Comparison of ENCODE assay signal across 8 mouse cellular contexts in the genomic region with DNA sequence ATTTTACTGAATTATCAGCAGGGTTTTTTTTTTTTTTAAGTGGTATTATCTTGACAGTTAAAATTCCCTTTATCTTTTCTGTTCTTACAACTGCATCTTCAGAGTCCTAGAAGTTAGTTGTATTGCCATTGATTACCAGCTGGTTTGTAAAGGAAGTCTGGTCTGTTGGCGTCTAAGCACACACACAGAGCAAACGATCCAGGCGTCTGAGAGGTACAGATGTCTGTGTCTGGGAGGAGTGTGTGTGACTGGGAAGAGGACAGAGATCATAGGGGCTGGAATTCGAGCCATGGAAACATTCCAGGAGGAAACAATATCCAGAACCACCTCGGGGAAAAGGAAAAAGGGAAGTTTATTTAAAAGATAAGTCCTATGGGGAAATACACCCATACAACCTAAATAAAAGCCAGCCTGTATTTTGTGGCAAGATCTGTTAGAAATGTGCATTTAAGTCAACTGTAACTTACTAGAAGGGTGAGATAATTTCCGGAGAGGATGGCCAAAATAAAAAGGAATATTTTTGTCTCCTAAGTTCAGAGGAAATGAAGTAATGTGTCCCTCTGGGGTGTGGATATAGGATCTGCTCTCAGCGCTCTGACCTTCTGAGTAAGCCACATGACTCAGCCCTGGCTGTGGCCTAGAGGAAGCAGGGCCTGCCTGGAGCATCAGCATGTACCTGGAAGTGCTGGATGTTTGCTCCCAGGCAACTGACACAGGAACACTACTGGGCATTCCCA.
DNase-seq lines count a peak whose midpoint lies in the region; ATAC-seq and TF ChIP-seq lines count a peak whose summit lies in the region.

No protein-coding gene starts in this region.

- H3K4me1 ChIP-seq in bone marrow macrophage, adult 2 months (ENCODE audit: control insufficient read depth, insufficient read depth, low read length), result peaks cover 25% of the 10 kb centered on the region
- H3K4me1 ChIP-seq in heart, embryonic 11.5 days (ENCODE audit: control insufficient read depth, insufficient read depth, low read length), result 0 out of 2 replicates have a peak, but pooled peaks cover 3% of the 10 kb centered on the region
- no peaks in the 10 kb centered on the region for H3K4me1 ChIP-seq in limb, embryonic 14.5 days (ENCODE audit: control insufficient read depth, insufficient read depth, low read length)
- no peaks in the 10 kb centered on the region for H3K4me1 ChIP-seq in stomach, embryonic 16.5 days (ENCODE audit: control insufficient read depth, insufficient read depth, low read length)
- no peaks in the 10 kb centered on the region for H3K4me1 ChIP-seq in forebrain, embryonic 10.5 days
- H3K4me1 ChIP-seq in midbrain, embryonic 16.5 days (ENCODE audit: control insufficient read depth, insufficient read depth, low read length), result no peaks in the 10 kb centered on the region; the same call in 1 of the 2 replicates

- TF ChIP-seq CTCF in bone marrow macrophage, adult 2 months (IDR thresholded peaks at IDR 0.05; ENCODE audit: low read depth, low read length), result no peak

- no peak for TF ChIP-seq POLR2A in bone marrow macrophage, adult 2 months (IDR thresholded peaks at IDR 0.05; ENCODE audit: borderline replicate concordance, low read depth, low read length)
- no peak for TF ChIP-seq POLR2A in limb, embryonic 14.5 days (IDR thresholded peaks at IDR 0.05; ENCODE audit: borderline replicate concordance, extremely low read depth, insufficient read depth, insufficient read length)

- peak overlapping the region; percentile 17; the same call in 1 of the 2 replicates for H3K4me3 ChIP-seq in bone marrow macrophage, adult 2 months (ENCODE audit: insufficient read depth, low read length)
- H3K4me3 ChIP-seq in heart, embryonic 11.5 days (ENCODE audit: low read depth, low read length), result no peak overlapping the region
- no peak overlapping the region for H3K4me3 ChIP-seq in limb, embryonic 14.5 days (replicated peaks; ENCODE audit: low read length)
- H3K4me3 ChIP-seq in stomach, embryonic 16.5 days (replicated peaks; ENCODE audit: low read length), result no peak overlapping the region
- H3K4me3 ChIP-seq in forebrain, embryonic 10.5 days, result no peak overlapping the region
- H3K4me3 ChIP-seq in midbrain, embryonic 16.5 days (ENCODE audit: low read depth, low read length), result no peak overlapping the region

- H3K27me3 ChIP-seq in heart, embryonic 11.5 days (ENCODE audit: control insufficient read depth, insufficient read depth, low read length), result no peaks in the 10 kb centered on the region
- H3K27me3 ChIP-seq in limb, embryonic 14.5 days (ENCODE audit: control insufficient read depth, insufficient read depth, low read length), result no peaks in the 10 kb centered on the region
- no peaks in the 10 kb centered on the region for H3K27me3 ChIP-seq in stomach, embryonic 16.5 days (ENCODE audit: control insufficient read depth, insufficient read depth, low read length)
- no peaks in the 10 kb centered on the region for H3K27me3 ChIP-seq in forebrain, embryonic 10.5 days (ENCODE audit: poor library complexity, severe bottlenecking)
- no peaks in the 10 kb centered on the region for H3K27me3 ChIP-seq in midbrain, embryonic 16.5 days (ENCODE audit: control insufficient read depth, insufficient read depth, low read depth, low read length)

- H3K27ac ChIP-seq in bone marrow macrophage, adult 2 months (ENCODE audit: insufficient read depth, low read depth, low read length), result peak overlapping the region; percentile 80
- peak overlapping the region; percentile 64 for H3K27ac ChIP-seq in heart, embryonic 11.5 days (ENCODE audit: low read depth, low read length)
- H3K27ac ChIP-seq in limb, embryonic 14.5 days (replicated peaks; ENCODE audit: low read depth, low read length), result no peak overlapping the region
- H3K27ac ChIP-seq in stomach, embryonic 16.5 days (ENCODE audit: low read length), result peak overlapping the region; percentile 10; the same call in 1 of the 2 replicates
- no peak overlapping the region for H3K27ac ChIP-seq in forebrain, embryonic 10.5 days
- H3K27ac ChIP-seq in midbrain, embryonic 16.5 days (ENCODE audit: low read length), result no peak overlapping the region

- peak; percentile 85 for DNase-seq in 416B (ENCODE audit: low read depth)
- DNase-seq in limb, embryonic 14.5 days (ENCODE audit: low spot score), result peak; percentile 71
- no peak for DNase-seq in left cerebral cortex, postnatal 36 days (ENCODE audit: low spot score in 2 of 2)
- DNase-seq in forebrain, embryonic 10.5 days (ENCODE audit: extremely low spot score, low spot score), result no peak

- intact Hi-C loops in left cerebral cortex, postnatal 36 days (cut with DNase I), result no loop called here

- no peak overlapping the region for H3K9ac ChIP-seq in heart, embryonic 11.5 days (ENCODE audit: low read depth, low read length)
- H3K9ac ChIP-seq in limb, embryonic 14.5 days (ENCODE audit: low read depth, low read length, severe bottlenecking), result no peak overlapping the region
- no peak overlapping the region for H3K9ac ChIP-seq in stomach, embryonic 16.5 days (ENCODE audit: low read length)
- H3K9ac ChIP-seq in midbrain, embryonic 16.5 days (ENCODE audit: low read depth, low read length), result no peak overlapping the region

- H3K4me2 ChIP-seq in heart, embryonic 11.5 days, result no peak overlapping the region
- no peak overlapping the region for H3K4me2 ChIP-seq in limb, embryonic 14.5 days (replicated peaks; ENCODE audit: low read depth, low read length, severe bottlenecking)
- H3K4me2 ChIP-seq in stomach, embryonic 16.5 days (ENCODE audit: low read depth, low read length), result no peak overlapping the region
- H3K4me2 ChIP-seq in midbrain, embryonic 16.5 days (ENCODE audit: low read length), result no peak overlapping the region

- H3K9me3 ChIP-seq in heart, embryonic 11.5 days (replicated peaks; ENCODE audit: control insufficient read depth, low read length), result no peaks in the 10 kb centered on the region
- H3K9me3 ChIP-seq in limb, embryonic 14.5 days (ENCODE audit: control insufficient read depth, low read length), result no peaks in the 10 kb centered on the region
- H3K9me3 ChIP-seq in stomach, embryonic 16.5 days (replicated peaks; ENCODE audit: control insufficient read depth, low read length), result no peaks in the 10 kb centered on the region
- no peaks in the 10 kb centered on the region for H3K9me3 ChIP-seq in forebrain, embryonic 10.5 days
- no peaks in the 10 kb centered on the region for H3K9me3 ChIP-seq in midbrain, embryonic 16.5 days (replicated peaks; ENCODE audit: control insufficient read depth, low read length, poor library complexity, severe bottlenecking)

- H3K36me3 ChIP-seq in heart, embryonic 11.5 days (ENCODE audit: control insufficient read depth, insufficient read depth, low read length), result no peaks in the 10 kb centered on the region; the same call in 1 of the 2 replicates
- H3K36me3 ChIP-seq in limb, embryonic 14.5 days (ENCODE audit: control insufficient read depth, insufficient read depth, low read length), result peaks cover 4% of the 10 kb centered on the region
- 0 out of 2 replicates have a peak, but pooled peaks cover 4% of the 10 kb centered on the region for H3K36me3 ChIP-seq in stomach, embryonic 16.5 days (ENCODE audit: control insufficient read depth, insufficient read depth, low read length)
- H3K36me3 ChIP-seq in forebrain, embryonic 10.5 days (replicated peaks), result no peaks in the 10 kb centered on the region
- H3K36me3 ChIP-seq in midbrain, embryonic 16.5 days (ENCODE audit: control insufficient read depth, insufficient read depth, low read length), result peaks cover 4% of the 10 kb centered on the region; the same call in 1 of the 2 replicates

- 23% methylated on average over 7 of the region's 7 CpGs for WGBS in heart, embryonic 11.5 days (ENCODE audit: insufficient replicate concordance)
- 19% methylated on average over 7 of the region's 7 CpGs for WGBS in limb, embryonic 14.5 days
- WGBS in stomach, embryonic 16.5 days, result 21% methylated on average over 7 of the region's 7 CpGs
- 57% methylated on average over 7 of the region's 7 CpGs for WGBS in forebrain, embryonic 10.5 days
- WGBS in midbrain, embryonic 16.5 days, result 56% methylated on average over 7 of the region's 7 CpGs

- peak; percentile 87 for ATAC-seq in heart, embryonic 11.5 days (replicated peaks; ENCODE audit: insufficient number of reproducible peaks, low FRiP score, low TSS enrichment)
- peak; percentile 87 for ATAC-seq in limb, embryonic 14.5 days (ENCODE audit: low FRiP score, low read depth)
- peak; percentile 81 for ATAC-seq in stomach, embryonic 16.5 days (ENCODE audit: insufficient read depth, low FRiP score)
- no peak for ATAC-seq in midbrain, embryonic 16.5 days

Comparison
In these comparisons a context has a peak if more than half of its experiments do, and no peak if none do; other contexts are left out.
1. DNase-seq: peak in 416B (single experiment) and limb, embryonic 14.5 days (single experiment); none in left cerebral cortex, postnatal 36 days (0 of 2) and forebrain, embryonic 10.5 days (single experiment).
2. H3K27ac ChIP-seq: peak in bone marrow macrophage, adult 2 months (single experiment), heart, embryonic 11.5 days (single experiment) and stomach, embryonic 16.5 days (single experiment); none in limb, embryonic 14.5 days (single experiment), forebrain, embryonic 10.5 days (single experiment) and midbrain, embryonic 16.5 days (single experiment).